Mouse (Mus musculus): Measurements from ENCODE around the gene Gm2004.
"Not testable (repeated sequence)": the region's sequence is repeated elsewhere in the genome, so short reads cannot be mapped to it uniquely, and the experiment has no call there.

Gm2004 gene

DNA sequence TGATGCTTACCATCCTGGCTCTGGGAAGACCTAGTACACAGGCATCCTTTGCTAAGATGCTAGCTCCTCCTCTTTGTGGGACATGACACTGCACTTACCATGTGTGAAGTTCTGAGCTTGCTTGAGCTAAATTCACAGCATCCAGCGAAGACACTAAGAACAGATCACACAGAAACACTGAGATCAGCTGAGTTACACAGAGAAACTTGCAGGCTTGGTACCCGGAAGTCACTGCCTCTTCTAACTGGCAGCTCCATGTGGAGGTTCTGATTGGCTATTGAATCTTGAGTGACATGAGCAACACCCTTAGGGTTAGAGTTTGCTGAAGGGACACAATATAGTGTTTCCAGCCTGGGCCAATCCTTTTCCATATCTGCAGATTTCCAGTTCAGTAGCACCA is at the start of gene Gm2004:
Gene Gm2004 (minus strand): TSS at position 101 of the 400 bp plus-strand sequence.
- DNase-seq (ENCODE audit: low spot score in 2 of 2) = not testable (repeated sequence)

All from right cerebral cortex, adult 2 months (tissue).